Mouse (Mus musculus): ENCODE data around the gene Runx3.

Gene Runx3

GRCm38 (mm10) chr4:135120342-135121100 is at the start of gene Runx3:
Runx3 (plus strand) TSS chr4:135120652.
- no peak for DNase-seq

- no peak for DNase-seq
Observed at GRCm38 (mm10) chr4:135072671-135073070, 47.8 kb upstream of the Runx3 start.

DNA sequence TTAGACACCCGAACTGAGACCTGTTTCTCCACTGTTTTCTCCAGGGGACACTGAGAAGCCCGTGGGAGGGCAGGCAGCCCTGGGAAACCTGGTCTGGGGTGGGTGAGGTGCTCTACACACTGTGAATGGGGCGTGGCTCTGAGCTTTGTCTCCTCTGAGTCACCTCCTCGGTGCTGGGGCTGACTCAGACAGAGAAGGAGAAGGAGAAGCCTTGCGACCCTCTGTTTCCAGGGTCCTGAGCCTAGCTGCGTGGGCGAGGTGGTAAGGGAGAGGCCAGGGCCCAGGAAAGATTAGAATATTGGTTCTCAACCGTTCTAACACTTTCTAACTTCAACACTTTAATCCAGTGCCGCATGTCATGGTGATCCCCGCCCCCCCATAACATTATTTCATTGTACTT is 46.9 kb upstream of the Runx3 start:
- DNase-seq: no peak

GRCm38 (mm10) chr4:135074646-135075045 is 45.8 kb upstream of the Runx3 start:
- DNase-seq: no peak

DNA sequence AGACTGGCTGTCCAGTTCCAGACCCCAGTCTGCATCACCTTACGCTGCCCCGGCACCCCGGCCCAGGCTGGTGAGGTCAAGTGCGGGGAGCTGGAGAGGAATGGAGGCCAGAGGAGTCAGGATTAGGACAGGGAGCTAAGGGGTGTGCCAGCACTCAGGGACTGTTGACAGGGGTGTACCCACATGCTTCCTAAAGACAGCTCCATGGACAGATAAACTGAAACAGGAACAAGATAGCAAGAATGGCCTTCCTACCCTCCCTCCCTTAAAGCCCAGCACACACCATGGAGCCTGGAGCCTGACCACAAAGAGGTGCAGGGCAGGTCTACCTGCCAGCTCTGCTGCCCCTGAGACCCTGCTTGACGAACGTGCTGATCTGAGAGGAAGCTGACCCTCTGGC is 45.1 kb upstream of the Runx3 start:
- no peak for DNase-seq

GRCm38 (mm10) chr4:135076611-135077010 is 43.8 kb upstream of the Runx3 start:
- DNase-seq: no peak

GRCm38 (mm10) chr4:135077196-135077595 is 43.3 kb upstream of the Runx3 start:
- DNase-seq: no peak

- no peak for DNase-seq
Observed at GRCm38 (mm10) chr4:135079859-135080640, 40.4 kb upstream of the Runx3 start.

DNA sequence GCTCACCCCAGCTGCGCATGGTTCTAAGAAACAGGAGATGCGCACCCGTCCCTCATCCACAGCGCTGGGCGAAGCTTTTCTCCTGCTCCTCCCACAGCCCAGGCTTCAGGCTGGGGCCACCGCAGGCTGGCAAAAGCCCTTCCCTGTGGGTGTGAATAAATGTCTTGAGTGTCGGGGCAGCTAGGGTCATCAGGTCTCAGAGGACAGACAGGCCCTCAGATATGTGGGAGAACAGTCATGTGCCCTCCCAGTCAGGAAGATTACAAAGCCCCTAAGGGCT is 39.9 kb upstream of the Runx3 start:
- no peak for DNase-seq

GRCm38 (mm10) chr4:135083089-135083488 is 37.4 kb upstream of the Runx3 start:
- no peak for DNase-seq

- no peak for DNase-seq
Observed at GRCm38 (mm10) chr4:135085077-135085853, 35.2 kb upstream of the Runx3 start.

GRCm38 (mm10) chr4:135090613-135091012 is 29.8 kb upstream of the Runx3 start:
- DNase-seq: no peak

DNA sequence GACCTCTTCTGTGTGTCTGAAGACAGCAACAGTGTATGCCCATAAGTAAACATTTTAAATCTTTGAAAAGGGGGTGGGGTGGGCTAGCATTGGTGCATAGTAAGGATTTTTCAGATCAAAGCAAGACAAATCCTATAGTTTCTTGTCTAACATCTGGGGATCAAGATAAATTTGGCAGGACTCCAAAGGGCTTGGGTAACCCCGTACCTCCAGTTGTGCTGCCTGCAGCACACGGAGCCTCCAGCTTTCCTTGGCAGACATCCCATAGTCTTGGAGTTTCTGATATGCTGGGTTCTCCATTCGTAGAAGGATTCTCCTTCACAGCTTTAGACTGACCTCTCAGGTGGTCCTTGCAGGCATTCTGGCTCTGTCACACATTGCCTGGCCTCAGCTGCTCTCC is 27.6 kb upstream of the Runx3 start:
- no peak for DNase-seq

GRCm38 (mm10) chr4:135095693-135096092 is 24.8 kb upstream of the Runx3 start:
- DNase-seq: no peak

DNA sequence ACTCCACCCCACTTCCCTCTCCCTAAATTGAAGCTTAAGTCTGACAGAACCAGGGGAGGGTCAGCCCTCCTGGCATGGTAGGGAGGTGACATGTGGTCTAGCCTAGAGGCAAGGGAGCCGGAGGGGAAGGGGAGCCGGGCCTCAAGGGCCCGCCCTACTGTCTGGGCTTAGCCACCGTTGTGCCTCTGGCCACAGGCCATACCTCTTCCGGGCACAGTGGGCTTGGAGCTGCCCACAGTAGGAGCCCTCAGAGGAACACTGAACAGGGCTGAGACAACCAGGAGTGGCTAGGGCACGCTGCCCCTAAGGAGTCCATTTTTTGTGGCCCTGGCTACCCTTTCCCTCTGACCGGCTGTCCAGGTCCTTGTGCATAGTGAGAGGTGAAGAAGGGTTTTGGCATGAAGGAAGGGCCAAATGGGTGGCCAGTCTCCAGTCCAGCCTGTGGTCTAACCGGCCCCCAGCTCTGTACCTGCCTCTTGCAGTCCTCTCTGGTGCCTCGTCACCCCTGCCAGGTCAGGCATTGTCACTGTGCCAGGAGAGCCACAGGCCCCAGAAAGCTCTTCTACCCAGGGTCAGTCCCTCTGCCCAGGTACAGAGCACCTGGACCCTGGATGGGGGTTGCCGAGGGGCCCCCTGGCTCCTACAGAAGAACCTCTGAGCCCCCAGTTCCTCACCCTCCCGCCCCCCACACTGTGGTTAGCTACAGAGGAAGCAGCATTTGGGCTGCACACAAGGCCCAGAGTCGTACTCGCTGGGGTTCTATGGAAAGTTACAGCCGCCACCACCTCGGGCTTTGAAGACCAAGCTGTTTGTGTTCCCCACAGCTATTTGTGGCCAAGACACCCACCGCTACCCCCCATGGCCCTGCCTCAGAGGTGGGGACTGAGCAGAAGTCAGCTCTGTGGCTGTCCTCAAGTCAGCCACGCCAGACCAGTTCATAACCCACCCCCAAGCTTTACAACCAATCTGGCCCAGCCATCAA is 22.3 kb upstream of the Runx3 start:
- no peak for DNase-seq

- no peak for DNase-seq
Observed at GRCm38 (mm10) chr4:135102019-135102740, 18.3 kb upstream of the Runx3 start.

- DNase-seq: no peak
Observed at GRCm38 (mm10) chr4:135102761-135103160, 17.7 kb upstream of the Runx3 start.

DNA sequence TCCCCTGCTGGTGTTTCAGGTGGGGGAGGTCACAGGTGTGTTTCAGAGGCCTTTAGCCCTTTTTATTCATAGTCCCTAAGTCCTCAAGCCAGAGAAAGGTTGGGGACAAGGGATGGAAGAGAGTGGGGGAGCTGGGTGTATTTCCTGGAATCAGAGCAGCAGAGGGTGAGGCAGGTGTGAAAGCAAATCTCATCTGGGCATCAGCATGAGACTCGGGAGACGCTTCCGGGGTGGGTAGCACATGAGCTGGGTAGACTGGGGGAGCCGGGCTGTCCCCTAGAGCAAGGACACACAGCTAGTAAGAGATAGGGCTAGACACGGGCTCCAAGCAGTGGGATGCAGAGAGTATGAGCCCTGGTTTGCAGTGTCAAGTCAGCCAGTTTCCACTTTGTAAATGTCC is 16.7 kb upstream of the Runx3 start:
- no peak for DNase-seq

DNA sequence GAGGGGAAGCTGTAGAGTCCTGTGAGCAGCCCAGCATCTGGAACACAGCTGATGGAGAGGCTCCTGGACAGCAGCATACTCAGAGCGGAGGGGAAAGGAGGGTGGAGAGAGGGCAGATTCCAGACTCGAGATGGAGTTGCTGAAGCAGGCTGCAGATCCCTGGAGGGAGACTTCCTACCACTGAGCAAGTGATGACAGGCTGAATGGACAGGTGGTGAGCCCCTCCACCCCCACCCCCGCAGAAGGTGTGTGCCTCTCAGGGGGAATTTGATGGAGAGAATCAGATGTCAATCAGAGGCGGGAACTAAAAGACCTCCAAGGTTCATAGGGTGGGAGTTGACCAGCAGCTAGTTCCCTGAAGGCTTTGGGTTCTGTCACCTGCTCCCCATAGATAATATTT is 13.5 kb upstream of the Runx3 start:
- DNase-seq: no peak

DNA sequence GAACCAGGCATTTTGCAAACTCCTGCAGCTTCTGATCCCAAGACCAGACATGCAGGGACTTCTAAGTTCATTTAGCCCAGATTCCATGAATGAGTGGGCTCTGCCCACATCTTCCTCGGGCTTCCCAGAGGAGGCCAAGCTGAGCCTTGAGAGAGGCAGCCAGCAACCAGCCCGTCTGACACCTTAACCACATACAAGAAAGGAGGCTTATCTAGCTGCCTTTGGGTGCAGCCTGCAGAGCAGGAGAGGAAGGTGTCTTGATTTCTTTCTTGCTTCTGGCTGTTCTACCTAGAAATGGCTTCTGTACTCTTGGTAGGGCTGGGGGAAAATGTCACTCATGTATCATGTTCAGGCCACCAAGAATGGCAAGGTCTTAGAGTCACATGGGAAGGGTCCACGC is 11.8 kb upstream of the Runx3 start:
- DNase-seq: no peak

GRCm38 (mm10) chr4:135113656-135114055 is 6.8 kb upstream of the Runx3 start:
- DNase-seq: no peak

DNA sequence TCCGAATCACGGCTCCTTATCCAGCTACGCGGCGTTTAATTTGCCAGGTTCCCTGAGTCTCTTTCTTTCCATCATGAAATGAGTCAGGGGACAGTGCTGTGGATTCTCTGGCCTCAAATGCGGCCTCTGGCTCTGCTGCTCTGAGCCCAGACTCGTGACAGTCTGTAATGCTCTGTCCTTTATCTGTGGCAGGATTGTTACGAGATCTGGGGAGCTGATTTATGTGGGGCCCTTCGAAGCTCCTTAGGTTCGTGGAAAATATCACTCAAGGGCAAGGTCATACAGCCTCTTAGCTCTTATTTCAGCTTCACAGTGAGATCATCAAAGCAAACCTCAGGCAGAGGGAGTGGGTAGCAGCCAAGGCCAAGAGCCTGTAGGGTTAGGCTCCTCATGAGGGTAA is 6.2 kb upstream of the Runx3 start:
- DNase-seq: no peak
